Mouse (Mus musculus): ENCODE data around the gene Rgs6.

DNA sequence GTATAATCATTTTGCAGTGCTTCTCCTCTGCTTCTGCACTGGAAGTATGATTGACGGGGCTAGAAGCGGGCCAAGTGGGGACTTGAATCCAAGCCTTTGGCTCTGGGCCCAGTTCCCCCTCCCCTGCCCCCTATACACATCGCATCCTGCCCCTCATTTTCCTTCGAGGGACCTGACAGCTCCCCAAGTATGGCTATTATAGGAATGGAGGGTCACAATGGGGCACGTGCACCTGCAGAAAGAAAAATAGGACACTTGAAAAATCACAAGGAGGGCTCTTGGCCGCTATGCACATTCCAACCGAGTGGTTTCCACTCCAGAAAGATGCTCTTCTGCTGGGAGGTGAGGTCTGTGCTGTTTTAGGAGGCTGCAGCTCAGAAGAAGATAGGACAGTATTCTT lies 538.8 kb downstream of the Rgs6 start:
- TF ChIP-seq CTCF (IDR thresholded peaks at IDR 0.05; ENCODE audit: low read depth) (no peak), EP300 (optimal IDR thresholded peaks at IDR 0.05) (no peak)

Measured in stomach, postnatal 0 days (tissue).